Mouse (Mus musculus): Measurements from ENCODE around the gene Ikzf1.

Ikzf1 gene

DNA sequence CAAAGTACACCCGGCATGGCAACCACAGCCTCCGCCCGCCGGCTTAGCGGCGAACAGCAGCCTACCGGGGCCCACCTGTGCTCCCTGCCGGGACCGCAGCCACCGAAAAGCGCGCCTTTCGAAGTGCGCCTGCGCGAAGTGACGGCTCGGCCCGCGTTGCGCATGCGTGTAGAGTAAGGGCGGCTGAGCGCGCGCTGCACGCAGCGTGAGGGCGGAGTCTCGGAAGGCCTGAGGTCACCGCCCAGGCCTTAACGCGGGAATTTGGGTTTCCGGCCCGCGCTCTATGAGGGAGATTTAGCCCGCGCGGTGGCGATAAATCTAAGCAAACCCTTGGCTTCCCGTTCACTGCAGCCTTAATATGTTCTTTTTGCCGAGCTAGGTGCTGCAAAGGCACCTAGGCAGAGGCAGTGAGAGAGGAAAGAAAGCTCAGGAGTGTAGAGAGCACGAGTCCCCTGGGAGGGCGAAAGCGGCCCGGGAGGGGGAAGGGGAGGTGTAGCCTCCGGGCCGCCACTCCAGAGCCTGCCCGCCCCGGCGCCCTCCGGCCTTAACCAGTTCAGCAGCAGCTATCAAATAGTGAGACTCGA is 124.1 kb downstream of the Ikzf1 start, which contains the start of gene Fignl1:
Fignl1 (minus strand) TSS at position 143 of the 584 bp plus-strand sequence.
- peak; percentile 97 for DNase-seq (ENCODE audit: low spot score)

DNA sequence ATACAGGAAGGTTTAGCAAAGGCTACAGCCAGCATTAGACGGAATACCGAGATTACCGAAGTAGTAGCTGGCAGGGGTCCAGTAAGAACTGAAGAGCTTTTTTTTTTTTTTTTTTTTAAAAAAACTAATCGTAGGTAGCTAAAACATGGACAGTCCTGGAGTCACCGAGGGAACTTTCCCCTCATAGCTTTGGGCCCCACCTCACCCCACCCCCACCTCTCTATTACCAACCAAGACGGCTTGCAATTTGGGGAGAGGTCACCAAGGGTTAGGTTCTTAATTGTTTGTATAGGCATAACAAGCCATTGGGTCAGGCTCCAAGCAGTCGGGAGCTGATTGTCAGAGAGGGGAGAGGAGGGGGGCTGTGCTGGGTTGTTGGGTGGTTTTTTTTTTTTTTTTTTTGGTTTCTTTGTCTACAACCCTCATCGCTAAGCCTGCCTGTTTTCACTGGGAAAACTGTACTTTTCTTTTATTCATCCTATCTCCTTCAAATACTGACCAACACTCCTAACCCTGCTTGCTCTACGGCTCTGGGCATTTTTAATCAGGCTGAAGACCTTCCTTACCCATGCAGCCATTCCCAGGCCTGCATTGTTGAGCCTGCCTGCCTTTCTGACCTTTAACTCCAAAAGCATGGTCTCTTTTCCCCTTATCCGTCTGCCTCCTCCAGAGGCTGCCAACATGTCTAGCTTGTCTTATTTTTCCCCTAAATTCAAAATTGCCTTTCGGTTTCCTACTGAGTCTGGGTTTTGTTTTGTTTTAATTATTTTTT is 124.8 kb downstream of the Ikzf1 start:
- peak; percentile 74 for DNase-seq (ENCODE audit: low spot score)

GRCm38 (mm10) chr11:11811906-11812480 is 127.2 kb downstream of the Ikzf1 start:
- DNase-seq (ENCODE audit: low spot score): peak; percentile 80

DNA sequence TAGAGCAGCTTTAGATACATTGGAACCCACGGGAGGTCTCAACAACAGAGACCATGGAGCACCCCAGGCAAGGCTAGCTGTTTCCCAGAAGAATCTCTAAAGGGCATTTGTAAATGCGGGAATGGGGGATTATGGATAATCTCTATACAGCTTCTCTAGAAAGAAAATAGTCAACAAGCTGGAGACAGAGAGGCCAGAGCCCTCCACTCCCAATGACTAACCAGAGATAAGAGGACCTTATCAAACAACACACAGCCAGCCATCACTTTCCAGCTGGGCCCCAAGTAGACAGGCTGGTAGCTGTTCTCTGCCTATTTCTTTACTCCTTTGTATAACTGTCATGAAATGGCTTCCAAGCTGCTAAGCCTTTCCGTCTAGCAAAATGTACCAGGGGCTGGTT is 130.9 kb downstream of the Ikzf1 start:
- DNase-seq (ENCODE audit: low spot score): peak; percentile 57

GRCm38 (mm10) chr11:11818797-11819196 is 134.0 kb downstream of the Ikzf1 start:
- no peak for DNase-seq (ENCODE audit: low spot score)

GRCm38 (mm10) chr11:11819206-11819605 is 134.4 kb downstream of the Ikzf1 start:
- DNase-seq (ENCODE audit: low spot score): no peak

- DNase-seq (ENCODE audit: low spot score): peak; percentile 83
Observed at GRCm38 (mm10) chr11:11820251-11820650, 135.4 kb downstream of the Ikzf1 start.

DNA sequence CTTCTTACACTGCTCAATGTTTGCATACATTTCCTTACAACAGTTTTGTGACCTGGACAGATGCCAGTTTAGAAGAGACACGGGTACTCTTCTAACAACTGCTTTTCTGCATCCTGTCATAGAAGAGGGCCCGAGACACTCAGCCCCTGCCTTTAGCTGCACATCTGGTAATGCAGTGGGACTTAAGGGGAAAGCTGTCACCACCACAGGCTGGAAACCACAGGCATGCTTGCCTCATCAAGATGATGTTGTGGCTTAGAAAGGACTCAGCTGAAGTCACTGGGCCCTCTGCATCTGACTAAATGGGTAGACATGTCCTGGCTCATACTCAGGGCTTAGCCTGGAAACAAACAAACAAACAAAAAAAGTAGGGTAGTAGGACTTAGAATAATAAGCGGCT is 135.9 kb downstream of the Ikzf1 start:
- DNase-seq (ENCODE audit: low spot score): peak; percentile 45

- DNase-seq (ENCODE audit: low spot score): peak; percentile 91
Observed at GRCm38 (mm10) chr11:11821387-11821975, 136.7 kb downstream of the Ikzf1 start.
